Mouse (Mus musculus) cerebellum, adult (tissue): ENCODE results near the gene Rps21.

Experiments
- ATAC-seq: cut with Nextera tagmentation; 2 replicates; pipeline ENCODE4 v1.9.2; 2017; ENCODE audit warnings: mild to moderate bottlenecking, moderate library complexity, mixed read lengths; ENCODE audit not compliant: insufficient number of reproducible peaks, low FRiP score, low TSS enrichment

Gene Rps21

DNA sequence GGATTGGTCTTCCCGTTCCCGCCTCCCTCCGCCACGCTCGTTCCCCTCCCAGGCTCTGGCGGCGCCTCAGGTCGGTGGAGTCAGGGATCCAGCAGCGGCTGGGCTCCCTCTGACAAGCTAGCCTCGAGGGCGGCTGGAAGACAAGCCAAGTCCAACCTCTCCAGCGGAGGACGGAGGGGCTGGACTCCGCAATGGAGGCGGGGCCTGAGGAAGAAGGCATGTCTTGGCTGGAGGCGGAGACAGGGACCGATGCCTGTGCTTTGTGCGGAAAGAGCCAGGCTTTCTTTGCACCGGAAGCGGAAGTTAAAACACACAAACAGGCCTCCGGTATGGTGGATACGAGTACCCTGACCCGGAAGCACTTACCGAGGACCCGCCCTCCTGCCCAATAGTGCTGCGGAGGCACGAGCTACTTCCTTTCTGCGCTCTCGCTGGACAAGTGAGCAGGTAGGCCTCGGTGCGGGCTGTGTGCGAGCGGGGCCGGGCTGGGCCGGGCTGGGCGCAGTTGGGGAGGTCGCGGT, at the start of gene Rps21:
Rps21 (plus strand) TSS at position 377 of the 521 bp plus-strand sequence.
- peak; percentile 92 for ATAC-seq

DNA sequence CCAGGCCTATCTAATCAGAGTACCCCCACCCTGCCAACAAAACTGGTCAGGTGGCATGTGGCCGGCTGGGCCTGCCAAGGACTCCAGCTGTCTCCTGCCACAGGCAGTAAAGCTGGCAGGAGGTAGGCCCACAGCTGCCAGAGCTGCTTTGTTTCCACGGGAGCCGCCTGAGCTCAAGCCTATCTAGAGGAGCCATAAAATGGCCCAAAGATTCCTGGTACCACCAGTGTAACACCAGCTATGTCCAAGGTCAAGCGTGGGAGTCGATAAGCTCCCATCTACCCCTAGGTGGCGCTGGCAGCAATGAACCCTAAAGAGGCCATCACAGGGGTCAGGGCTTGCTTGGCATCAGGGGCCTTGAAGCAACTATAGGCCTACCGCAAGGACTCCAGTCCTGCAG, 49.3 kb upstream of the Rps21 start:
- ATAC-seq = no peak

DNA sequence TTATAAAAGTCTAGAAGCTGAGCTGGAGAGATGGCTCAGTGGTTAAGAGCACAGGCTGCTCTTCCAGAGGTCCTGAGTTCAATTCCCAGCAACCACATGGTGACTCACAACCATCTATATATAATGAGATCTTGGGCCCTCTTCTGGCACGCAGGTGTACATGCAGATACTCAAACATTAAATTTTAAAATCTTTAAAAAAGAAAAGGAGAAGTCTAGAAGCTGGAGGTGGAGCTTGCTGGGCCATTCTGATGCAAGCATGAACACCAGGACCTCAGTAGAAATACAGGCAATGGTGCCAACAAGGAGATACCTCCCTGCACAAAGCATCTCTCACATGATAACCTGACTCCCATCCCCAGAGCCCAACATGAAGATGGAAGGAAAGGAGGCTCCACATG, 48.2 kb upstream of the Rps21 start:
- ATAC-seq = no peak

DNA sequence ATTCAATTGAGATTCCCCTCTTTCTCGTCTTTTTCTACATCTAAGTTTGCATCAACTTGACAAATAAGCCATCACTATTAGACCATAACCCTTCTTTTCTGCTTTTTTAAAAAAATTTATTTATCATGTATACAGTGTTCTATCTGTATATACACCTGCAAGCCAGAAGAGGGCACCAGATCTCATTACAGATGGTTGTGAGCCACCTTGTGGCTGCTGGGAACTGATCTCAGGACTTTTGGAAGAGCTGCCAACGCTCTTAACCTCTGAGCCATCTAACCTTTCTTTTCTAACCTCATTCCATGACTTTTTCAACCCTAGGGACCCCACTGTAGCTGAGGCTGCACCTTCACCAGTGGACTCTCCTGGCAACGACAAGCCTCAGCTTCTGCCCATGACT, 44.9 kb upstream of the Rps21 start:
- ATAC-seq = no peak

DNA sequence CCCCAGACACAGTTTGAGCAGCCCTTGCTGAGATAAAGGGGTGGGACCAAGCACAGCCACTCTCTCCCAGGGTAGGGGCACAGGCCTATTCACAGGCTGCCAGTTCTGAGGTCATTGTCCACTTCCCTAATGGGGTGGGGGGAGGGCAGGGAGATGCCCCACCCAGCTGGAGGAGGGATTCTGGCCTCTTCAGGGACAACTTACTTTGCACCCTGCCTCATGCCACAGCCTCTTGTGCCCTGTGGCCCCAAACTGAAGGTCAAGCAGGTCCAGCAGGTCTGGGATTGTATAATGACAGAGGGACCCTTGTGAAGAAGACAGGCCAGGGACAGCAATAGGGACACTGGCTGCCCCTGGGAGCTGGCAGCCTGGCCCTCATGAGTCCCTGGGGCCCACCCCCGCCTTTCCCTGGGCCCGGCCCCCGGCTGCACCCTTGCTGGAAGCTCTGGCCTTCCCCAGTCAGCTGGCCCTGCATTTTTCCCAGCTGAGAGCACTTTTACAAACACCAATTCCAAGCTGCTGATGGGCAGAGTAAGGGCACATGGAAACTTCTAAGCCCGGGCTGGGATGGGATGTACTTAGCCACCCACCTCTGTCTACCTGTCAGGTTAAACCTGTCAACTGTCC, 42.7 kb upstream of the Rps21 start:
- ATAC-seq = no peak

DNA sequence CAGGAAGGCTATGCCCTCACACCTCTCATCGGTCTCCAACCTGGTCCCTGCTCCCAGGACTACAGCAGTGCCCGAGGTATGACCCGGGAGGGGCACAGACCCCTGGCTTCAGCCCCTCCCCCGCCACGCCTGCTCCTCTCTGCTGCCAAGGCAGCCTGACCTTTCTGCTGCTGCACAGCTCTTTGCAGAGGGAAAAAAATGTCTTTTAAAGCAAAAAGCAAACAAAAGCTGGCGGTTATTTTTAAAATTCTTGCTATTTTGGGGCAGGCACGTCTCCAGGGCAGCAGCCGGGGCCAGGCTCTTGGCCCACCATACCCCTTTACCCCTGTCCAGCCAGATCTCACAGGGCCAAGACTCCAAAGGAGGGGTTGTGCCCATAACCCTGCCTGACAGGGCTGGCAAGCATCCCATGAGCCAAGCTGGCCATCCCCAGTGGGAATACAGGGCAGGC, 42.1 kb upstream of the Rps21 start:
- ATAC-seq = no peak

DNA sequence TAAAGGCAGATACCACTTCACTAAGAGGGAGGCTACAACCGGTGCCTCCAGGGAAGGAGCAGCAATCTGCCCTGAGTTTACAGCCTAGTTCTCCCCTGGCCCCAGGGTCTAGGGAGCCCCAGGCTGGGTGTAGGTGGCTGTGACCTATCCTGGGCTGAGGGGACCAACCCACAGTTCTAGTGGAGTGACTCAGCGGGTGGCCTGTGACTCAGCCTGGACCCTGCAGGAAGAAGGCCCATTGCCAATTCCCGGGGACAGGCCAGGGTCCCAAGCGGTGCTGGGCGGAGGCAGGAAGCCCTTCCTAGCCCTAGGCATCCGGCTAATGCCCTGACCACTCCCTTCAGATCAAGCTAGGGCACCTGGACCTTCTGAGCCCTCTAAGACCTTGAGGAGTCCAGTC, 41.2 kb upstream of the Rps21 start:
- no peak for ATAC-seq

DNA sequence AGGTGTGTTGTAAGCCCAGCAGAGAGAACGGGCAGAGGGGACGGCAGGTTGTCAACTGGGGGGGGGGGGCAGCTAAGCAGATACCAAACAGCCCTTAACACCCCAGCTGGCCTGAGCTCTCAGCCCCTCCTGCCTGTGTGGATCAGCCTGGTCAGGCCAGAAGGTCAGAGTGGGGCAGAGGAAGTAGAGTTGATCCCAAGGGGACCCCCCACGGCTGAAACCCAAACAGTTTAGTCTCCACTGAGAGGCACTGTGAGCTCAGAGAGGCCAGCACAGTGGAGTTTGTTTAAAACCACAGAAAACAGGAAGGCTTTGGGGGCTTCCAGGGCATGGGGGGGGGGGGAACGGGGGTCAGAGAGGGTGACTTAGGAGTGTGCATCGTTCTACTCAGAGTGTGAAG, 40.3 kb upstream of the Rps21 start:
- ATAC-seq = no peak

DNA sequence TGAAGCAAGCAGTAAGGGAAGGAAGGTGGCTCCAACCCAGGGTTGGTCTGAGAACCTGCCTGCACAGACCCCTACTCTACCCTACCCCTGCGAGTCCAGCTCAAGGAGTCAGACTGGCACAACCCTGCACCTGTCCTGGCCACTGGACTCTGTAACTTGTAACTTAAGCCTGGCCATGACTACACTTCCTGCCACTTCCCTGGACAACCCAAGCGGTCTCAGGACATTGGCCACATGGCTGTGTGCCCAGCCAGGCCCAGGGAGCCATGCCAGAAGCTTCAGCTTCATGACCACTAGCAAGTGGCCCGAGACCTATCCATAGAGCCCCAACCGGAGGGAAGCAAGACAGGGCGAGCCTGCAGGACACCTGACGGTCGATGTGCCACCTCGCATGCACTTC, 39.6 kb upstream of the Rps21 start:
- no peak for ATAC-seq

DNA sequence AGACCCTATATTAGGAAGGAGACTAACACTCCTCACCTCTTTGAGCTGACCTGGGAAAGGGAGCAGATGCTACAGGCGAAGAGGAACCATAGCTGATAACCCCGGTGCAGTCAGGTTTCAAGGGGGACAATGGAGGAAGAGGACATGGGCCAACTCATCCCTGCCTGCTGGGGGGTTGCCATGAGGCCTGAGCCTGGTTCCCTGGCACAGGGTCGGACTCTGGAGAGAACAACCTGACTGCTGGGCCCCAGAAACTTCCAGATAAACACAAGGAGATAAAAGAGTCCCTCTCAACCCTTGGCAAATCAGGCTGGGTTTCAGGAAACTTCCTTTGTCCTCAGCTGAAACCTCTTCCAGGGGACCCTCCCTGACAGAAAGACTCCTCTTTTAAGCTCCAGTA, 38.9 kb upstream of the Rps21 start:
- ATAC-seq = no peak

DNA sequence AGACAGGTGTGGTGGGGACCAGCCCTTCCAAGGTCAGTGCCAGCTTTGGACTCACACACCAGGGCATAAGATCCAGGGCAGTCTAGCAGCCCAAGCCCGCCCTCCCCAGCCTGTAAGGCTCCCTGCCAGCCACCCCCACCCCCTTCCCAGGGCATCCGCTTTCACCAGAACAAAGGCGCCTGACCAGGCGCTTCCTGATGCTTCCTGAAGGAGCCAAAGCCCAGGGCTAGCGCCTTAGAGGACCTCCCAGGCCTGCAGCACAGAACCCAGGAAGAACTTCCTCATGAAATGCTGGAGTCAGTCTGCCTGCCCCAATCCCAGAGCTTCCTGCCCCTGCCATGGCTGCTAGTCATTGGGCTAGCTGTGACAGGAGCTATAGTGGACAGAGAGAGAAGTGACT, 38.5 kb upstream of the Rps21 start:
- no peak for ATAC-seq

DNA sequence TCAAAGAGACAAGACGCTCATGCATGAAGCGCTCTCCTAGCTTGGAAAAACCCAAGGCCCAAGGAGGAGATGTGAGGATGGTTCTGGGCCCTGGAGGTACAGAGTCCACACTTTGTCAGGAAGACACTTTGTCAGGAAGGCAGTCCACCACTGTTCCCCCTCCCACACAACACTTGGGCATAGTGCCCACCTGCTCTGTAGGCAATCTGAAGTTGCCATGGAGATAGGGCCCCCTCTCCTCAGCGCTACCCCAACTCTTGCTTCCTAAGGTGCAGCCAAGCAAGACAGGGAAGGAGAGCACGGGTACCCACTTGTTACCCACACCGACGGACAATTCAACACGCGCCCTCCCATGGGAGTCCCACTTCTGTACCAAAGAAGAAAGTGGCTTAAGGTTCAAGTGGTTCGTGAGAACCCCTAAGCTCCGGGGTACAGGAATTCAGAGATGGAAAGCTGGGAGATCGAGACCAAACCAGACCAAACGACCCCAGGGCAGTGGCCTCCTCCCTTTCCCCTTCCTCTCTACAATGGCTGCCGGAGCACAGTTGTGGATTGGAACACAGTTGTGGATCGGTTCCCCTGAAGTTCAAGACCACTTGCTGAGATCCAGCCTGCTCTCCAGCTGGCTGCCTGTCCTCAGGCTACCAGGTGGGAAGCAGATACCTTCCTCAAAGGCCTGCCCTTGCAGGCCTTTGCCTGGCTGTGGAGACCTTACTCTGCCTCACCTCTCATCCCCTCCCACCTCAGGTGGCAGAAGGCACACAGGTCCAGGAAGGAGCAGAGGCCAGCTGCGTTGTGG, 37.8 kb upstream of the Rps21 start:
- ATAC-seq = no peak

DNA sequence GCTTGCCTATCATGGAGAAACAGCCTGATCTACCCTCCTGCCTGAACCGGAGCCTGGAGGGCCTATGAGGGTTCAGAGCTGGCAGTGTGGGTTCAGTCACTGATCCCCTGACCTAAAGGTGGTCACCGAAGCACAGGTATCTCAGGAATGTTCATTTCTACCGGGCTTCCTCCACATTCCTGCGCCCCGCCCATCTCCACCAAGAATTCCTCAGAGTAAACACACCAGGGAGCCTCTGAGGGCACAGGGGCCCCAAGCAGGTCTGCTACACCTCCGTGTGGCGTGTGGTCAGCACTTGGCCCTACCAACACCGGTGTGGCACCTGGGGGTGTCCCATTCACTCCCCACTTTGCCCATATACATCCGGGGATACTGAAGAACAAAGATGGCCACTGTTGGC, 37.0 kb upstream of the Rps21 start:
- ATAC-seq = no peak

DNA sequence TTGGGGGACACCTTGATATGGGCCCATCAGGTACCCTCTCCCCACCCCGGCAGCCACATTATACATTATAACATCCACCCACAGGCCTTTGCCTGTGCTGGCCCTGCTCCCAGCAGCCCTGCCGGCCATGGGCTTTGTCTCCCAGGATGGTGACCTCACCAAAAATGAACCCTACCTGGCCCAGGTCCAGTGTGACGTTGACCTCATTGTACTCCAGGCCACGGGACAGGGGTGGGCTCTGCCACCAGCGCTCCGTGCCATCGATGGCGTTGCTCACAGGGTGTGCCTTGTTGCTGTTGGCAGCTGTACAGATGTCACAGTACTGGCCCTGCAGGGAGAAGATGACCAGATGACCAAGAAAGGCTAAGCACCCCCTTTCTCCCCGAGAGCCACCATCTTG, 36.1 kb upstream of the Rps21 start:
- ATAC-seq = no peak

DNA sequence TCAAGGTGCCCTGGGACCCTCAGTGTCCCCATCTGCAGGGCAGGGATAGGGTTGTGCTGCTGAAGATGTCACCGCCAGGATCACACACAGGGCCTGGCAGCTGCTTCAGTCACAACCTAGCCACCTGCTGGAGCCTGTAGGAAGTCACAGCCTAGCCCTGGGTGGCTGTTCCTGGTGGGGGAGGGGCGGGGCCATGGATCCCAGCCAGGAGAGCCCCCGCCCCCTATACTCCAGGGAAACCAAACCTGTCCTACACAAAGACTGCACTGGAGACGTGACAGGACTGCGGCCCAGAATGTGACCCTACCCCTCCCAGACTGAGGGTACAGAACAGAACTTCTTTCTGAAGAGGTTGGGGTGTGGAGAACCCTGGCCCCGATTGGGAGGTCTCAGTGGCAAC, 34.9 kb upstream of the Rps21 start:
- no peak for ATAC-seq

DNA sequence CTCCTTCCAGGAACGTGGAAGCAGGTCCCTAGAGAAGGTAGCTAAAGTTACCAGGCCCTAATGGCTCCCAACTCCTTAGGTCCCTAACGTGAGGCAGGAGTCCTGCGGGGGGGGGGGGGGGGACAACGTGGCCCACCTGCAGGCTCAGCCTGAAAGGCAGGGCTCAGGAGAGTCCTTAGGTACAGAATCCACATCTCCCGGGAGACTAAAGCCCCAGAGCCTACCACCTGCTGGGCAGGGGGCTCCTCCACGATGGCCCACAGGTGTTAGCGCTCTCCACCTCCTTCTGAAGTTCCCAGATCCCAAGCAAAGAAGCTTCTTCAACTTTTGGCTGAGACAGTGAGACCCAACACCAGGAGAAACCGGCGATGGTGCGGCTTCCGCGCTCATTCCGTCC, 32.5 kb upstream of the Rps21 start:
- ATAC-seq = no peak

DNA sequence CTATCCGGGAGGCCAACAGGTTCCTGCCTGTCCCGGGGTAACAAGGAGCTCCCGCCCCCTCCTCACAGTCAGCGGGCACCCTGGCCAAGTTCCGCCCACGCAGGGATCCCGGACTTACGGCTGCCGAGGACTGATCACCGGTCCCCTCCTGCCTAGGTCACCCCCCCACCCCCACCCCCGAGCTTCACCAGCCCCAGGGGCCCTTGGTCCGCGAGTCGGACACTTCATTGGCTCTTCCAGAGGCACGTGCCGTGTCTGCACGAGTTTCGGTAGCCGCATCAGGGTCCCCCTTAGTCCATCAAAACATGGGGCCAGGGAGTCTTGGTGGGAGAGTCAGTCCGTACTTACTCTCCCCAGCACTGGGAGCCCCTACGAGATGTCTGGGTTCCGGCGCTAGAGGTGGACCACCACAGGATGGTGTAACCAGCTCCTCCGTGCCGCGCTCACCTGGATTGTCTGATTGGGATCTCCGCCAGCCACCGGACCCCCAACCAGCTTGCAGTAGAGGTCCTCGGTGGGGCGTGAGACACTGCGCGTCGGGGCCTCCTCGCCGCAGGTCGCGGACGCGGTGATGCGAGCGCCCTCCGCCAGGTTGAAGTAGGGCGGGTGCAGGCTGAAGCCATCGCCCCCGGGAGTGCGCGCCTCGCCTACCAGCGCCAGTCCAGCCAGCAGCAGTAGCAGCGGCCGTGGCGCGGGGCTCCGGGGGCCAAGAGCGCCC, 32.0 kb upstream of the Rps21 start:
- peak; percentile 28; the same call in 1 of the 2 replicates for ATAC-seq

DNA sequence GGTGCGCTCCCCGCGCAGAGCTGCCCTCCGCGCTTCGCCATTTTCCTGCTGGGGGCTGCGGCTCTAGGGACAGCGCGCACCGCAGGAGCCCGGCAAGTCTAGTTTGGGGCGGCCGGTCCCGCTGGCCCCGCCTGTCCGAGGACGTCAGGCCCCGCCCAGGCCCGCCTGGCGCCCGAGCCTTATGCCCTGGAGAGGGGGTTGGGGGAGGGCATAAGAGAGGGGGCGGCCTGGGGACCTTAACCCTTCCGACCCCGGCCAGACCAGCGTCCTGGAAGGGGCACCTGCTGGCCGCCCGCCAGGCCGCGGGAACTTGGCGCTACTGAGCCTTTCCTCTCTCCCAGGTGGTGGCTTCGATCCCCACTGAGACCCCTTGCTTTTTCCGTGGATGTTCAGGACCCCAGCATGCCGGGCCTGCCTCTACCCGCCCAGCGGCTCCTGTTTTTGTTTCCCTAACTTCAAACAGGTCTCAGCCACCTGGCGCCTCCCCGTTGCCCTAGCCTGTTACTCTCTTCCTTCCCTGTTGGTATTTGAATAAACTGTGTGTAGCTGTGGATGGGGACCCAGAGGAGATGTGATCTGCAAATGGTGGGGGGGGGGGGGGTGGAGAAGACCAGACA, 31.3 kb upstream of the Rps21 start, which contains the start of gene Lama5:
Lama5 (minus strand) TSS at position 98 of the 617 bp plus-strand sequence.
- ATAC-seq = peak; percentile 12; the same call in 1 of the 2 replicates

DNA sequence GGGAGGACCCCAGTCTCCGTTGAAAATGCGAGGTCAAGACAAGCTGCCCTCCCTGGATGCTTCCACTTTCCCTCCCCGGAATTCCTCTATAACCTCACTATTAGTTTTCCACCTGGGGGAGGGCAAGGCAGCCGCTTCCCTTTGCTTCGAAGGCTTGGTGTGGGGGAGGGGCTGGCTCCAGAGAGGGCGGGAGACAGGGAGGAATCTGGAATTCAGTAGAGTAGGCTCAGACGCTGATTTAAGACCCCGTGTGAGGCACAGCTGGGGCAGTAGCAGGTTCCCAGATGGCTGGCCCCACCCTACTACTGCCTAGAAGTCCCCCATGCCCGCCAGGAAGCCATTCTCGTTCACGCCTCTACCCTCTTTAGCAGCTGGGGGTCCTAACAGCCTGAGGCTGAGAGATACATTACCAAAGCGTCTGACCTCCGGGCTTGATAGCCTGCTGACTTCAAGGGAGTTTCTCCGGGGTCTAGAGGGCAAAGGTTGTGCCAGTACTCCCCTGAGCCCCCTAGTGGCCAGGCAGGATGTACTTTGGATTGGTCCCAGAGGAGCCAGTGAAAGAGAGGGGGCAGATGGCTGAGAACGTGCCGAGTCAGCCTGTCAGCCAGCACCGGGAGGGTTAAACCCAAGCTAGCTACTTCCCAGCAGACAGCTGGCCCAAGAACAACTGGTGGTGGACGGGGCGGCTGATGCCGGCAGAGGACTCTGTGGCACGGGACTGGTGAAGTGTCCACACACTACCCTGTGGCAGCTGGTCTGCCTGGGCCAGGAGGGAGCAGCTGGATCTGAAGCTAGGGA, 29.7 kb upstream of the Rps21 start:
- no peak for ATAC-seq

DNA sequence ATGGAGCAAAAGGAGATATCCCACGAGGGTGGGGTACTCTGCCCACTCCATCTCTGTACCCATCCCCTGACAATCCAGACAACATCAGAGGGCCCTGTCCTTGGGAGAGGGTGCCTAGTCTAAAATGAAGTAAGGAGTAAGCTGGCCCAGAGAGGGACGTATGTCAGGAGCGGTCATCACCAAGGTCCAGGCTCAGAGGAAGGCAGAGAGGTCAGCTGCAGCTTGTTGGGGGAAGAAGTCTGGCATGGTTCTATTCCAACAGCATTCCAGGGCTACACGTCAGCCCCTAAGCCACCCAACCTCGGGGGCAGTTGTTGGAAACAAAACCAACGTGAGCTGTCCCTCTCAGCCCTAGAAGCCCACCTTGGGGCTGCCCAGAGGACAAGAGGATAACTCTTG, 29.1 kb upstream of the Rps21 start:
- ATAC-seq = no peak
